Mouse (Mus musculus): ENCODE measurements around the gene Ntmt1. TPM values are rescaled to one million over a fixed set of nuclear protein-coding genes. Genes with fewer than 3 reads are reported as not detected.

The Ntmt1 gene
- 10 to 100 TPM; 43.1 to 44.4 TPM for total RNA-seq (2021)
- long read RNA-seq, experiment 1, transcript Ntmt1-201 (4 exons, 1,387 nt) = major isoform, 60 of 89 reads
- long read RNA-seq, experiment 1, transcript Ntmt1-207 (4 exons, 1,192 nt) = minor isoform, 8 of 89 reads
- long read RNA-seq, experiment 1, partial matches to known transcripts = 4 of 89 reads
- long read RNA-seq, experiment 1, other reads (novel, unspliced or antisense) = 15 of 89 reads
- long read RNA-seq, experiment 2, transcript Ntmt1-207 (4 exons, 1,192 nt) = minor isoform, 8 of 105 reads
- long read RNA-seq, experiment 2, transcript Ntmt1-201 (4 exons, 1,387 nt) = major isoform, 66 of 105 reads
- long read RNA-seq, experiment 2, partial matches to known transcripts = 11 of 105 reads
- long read RNA-seq, experiment 2, other reads (novel, unspliced or antisense) = 19 of 105 reads

GRCm38 (mm10) chr2:30807648-30808295 is at the start of gene Ntmt1:
Gene Ntmt1, plus strand, starts transcription at chr2:30807826.
- peak; percentile 92 to 99 for DNase-seq (ENCODE audit: low spot score in 2 of 2)

- peak; percentile 73 to 79 for DNase-seq (ENCODE audit: low spot score in 2 of 2)
Observed at GRCm38 (mm10) chr2:30758341-30759087, 49.1 kb upstream of the Ntmt1 start.

GRCm38 (mm10) chr2:30759088-30759374 is 48.6 kb upstream of the Ntmt1 start:
- DNase-seq (ENCODE audit: low spot score in 2 of 2) = no peak

GRCm38 (mm10) chr2:30759442-30759841 is 48.2 kb upstream of the Ntmt1 start:
- no peak for DNase-seq (ENCODE audit: low spot score in 2 of 2)

- DNase-seq (ENCODE audit: low spot score in 2 of 2) = no peak
Observed at GRCm38 (mm10) chr2:30759858-30760547, 47.6 kb upstream of the Ntmt1 start.

- no peak for DNase-seq (ENCODE audit: low spot score in 2 of 2)
Observed at GRCm38 (mm10) chr2:30760706-30761105, 46.9 kb upstream of the Ntmt1 start.

GRCm38 (mm10) chr2:30766446-30766845 is 41.2 kb upstream of the Ntmt1 start:
- no peak for DNase-seq (ENCODE audit: low spot score in 2 of 2)

- no peak for DNase-seq (ENCODE audit: low spot score in 2 of 2)
Observed at GRCm38 (mm10) chr2:30767626-30768240, 39.9 kb upstream of the Ntmt1 start.

GRCm38 (mm10) chr2:30768529-30768928 is 39.1 kb upstream of the Ntmt1 start:
- no peak for DNase-seq (ENCODE audit: low spot score in 2 of 2)

- DNase-seq (ENCODE audit: low spot score in 2 of 2) = no peak
Observed at GRCm38 (mm10) chr2:30769187-30769586, 38.4 kb upstream of the Ntmt1 start.

GRCm38 (mm10) chr2:30771368-30771805 is 36.2 kb upstream of the Ntmt1 start:
- no peak for DNase-seq (ENCODE audit: low spot score in 2 of 2)

GRCm38 (mm10) chr2:30771806-30772460 is 35.7 kb upstream of the Ntmt1 start:
- DNase-seq (ENCODE audit: low spot score in 2 of 2) = peak in 1 of 2 experiments; percentile 76

- no peak for DNase-seq (ENCODE audit: low spot score in 2 of 2)
Observed at GRCm38 (mm10) chr2:30772581-30773312, 34.9 kb upstream of the Ntmt1 start.

GRCm38 (mm10) chr2:30773313-30774005 is 34.2 kb upstream of the Ntmt1 start:
- no peak for DNase-seq (ENCODE audit: low spot score in 2 of 2)

- DNase-seq (ENCODE audit: low spot score in 2 of 2) = no peak
Observed at GRCm38 (mm10) chr2:30775955-30776354, 31.7 kb upstream of the Ntmt1 start.

GRCm38 (mm10) chr2:30777266-30777665 is 30.4 kb upstream of the Ntmt1 start:
- no peak for DNase-seq (ENCODE audit: low spot score in 2 of 2)

- no peak for DNase-seq (ENCODE audit: low spot score in 2 of 2)
Observed at GRCm38 (mm10) chr2:30778235-30778634, 29.4 kb upstream of the Ntmt1 start.

GRCm38 (mm10) chr2:30779241-30779640 is 28.4 kb upstream of the Ntmt1 start:
- DNase-seq (ENCODE audit: low spot score in 2 of 2) = no peak
